Mouse (Mus musculus) C2C12 (cell line): ENCODE data around the gene Dgkg. TPM values are rescaled to one million over a fixed set of nuclear protein-coding genes. Genes with fewer than 3 reads are reported as not detected.

Source experiments
- H3K27me3 ChIP-seq: one replicate; pipeline ENCODE4 v1.6.1; 2011; ENCODE audit not compliant: control insufficient read depth, insufficient read depth, insufficient read length
- H3K36me3 ChIP-seq: one replicate; pipeline ENCODE4 v1.6.1; 2011; ENCODE audit not compliant: control insufficient read depth, insufficient read depth
- H3K4me3 ChIP-seq: one replicate; pipeline ENCODE4 v1.5.1; 2011; ENCODE audit warnings: mild to moderate bottlenecking, control low read depth; ENCODE audit not compliant: poor library complexity, insufficient read depth, severe bottlenecking
- H3K79me2 ChIP-seq: one replicate; pipeline ENCODE4 v1.6.1; 2011; ENCODE audit not compliant: control insufficient read depth, insufficient read depth
- H3K79me3 ChIP-seq: one replicate; pipeline ENCODE4 v1.6.1; 2011; ENCODE audit warnings: low read depth, control low read depth
- H3ac ChIP-seq: one replicate; pipeline ENCODE3; 2011; ENCODE audit warnings: low read depth; ENCODE audit not compliant: control insufficient read depth, insufficient read length
- CEBPB ChIP-seq: IDR thresholded peaks from one replicate; pipeline ENCODE4 v1.6.1; 2011; ENCODE audit warnings: low read depth, mild to moderate bottlenecking, control low read depth, moderate library complexity
- CTCF ChIP-seq: IDR thresholded peaks from one replicate; pipeline ENCODE4 v1.5.1; 2011; ENCODE audit not compliant: control insufficient read depth, insufficient read depth, insufficient read length
- FOSL1 ChIP-seq: IDR thresholded peaks from one replicate; pipeline ENCODE4 v1.8.0; 2011; ENCODE audit warnings: mild to moderate bottlenecking, low read length; ENCODE audit not compliant: poor library complexity, insufficient read depth, severe bottlenecking
- MAX ChIP-seq: IDR thresholded peaks from one replicate; pipeline ENCODE4 v1.6.1; 2011; ENCODE audit warnings: mild to moderate bottlenecking, control low read depth
- MYOD1 ChIP-seq: IDR thresholded peaks from one replicate; pipeline ENCODE4 v1.6.1; 2011; ENCODE audit warnings: low read depth; ENCODE audit not compliant: control insufficient read depth, insufficient read length
- MYOG ChIP-seq: IDR thresholded peaks from one replicate; pipeline ENCODE4 v1.6.1; 2011; ENCODE audit not compliant: control insufficient read depth, insufficient read length; ENCODE audit errors: extremely low read depth
- USF1 ChIP-seq: IDR thresholded peaks from one replicate; pipeline ENCODE4 v1.6.1; 2011; ENCODE audit warnings: low read depth, mild to moderate bottlenecking, control low read depth, moderate library complexity
- polyA plus RNA-seq: library from polyadenylated mRNA; unstranded; fragments of >200 nt; fragmentation: generic; extraction: Trizol; gene quantifications from one replicate; pipeline ENCODE4 v1.2.1, GENCODE M21; 2012; ENCODE audit warnings: missing spikeins

Dgkg gene
- polyA plus RNA-seq, 1 experiment: 0.01 TPM

DNA sequence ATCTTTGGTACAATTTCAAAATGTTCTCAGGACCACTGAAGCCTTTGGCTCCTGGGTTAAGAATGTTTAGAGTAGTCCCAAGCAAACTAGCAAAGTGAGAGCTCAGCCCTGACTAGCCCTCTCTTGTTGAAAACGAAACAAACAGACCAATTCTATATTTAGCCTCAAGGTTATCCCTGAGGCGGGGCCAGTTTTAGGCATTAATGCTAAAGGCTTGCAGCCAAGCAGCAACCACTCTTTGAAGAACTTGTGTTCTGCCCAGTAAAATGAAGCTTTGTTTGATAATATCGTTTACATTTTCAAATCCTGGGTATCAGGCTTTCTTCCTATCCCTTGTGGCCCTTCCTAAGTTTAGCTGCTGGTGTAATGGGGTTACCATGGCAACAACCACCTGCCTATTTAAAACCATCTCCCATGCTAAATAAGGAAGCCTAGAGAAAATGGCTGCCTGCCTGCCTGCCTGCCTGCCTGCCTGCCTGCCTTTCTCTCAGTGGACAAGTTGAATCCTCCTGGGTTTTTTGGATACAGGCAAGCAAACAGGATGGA lies 111.9 kb downstream of the Dgkg start:
- Histone ChIP-seq H3K79me2 (no peaks in the 10 kb centered on the region), H3K79me3 (no peaks in the 10 kb centered on the region), H3ac (no peak overlapping the region), H3K27me3 (no peaks in the 10 kb centered on the region), H3K4me3 (no peak overlapping the region), H3K36me3 (no peaks in the 10 kb centered on the region)
- no peak for TF ChIP-seq MYOG
- no peak for TF ChIP-seq MAX
- no peak for TF ChIP-seq CEBPB
- TF ChIP-seq CTCF: no peak
- no peak for TF ChIP-seq MYOD1
- TF ChIP-seq USF1: no peak
- TF ChIP-seq FOSL1: no peak

GRCm38 (mm10) chr16:22542691-22543141 lies 114.3 kb downstream of the Dgkg start:
- H3K79me2 ChIP-seq: no peaks in the 10 kb centered on the region
- TF ChIP-seq MYOD1 (no peak), MYOG (no peak)
- H3K36me3 ChIP-seq: no peaks in the 10 kb centered on the region
- H3ac ChIP-seq: no peak overlapping the region
- H3K27me3 ChIP-seq: peaks cover 7% of the 10 kb centered on the region
- no peaks in the 10 kb centered on the region for H3K79me3 ChIP-seq
- H3K4me3 ChIP-seq: no peak overlapping the region

DNA sequence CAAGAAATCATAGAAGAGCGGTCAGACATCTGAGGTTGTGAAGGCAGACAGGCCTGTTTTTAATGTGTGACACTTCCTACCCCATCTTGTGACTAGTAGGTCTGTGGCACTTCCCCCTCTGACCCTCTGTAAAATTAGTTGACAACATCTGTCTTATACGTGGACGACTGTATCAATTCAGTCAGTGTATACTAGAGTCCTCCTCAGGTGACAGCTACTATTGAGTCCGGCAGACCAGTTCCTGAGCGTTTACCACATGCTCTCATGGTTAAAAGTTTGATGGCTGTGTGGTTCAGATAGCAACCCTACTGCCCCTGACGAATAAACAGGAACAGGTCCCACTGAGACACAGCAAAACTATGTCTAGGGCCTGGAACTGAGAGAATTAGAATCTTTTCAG lies 117.7 kb downstream of the Dgkg start:
- Histone ChIP-seq H3ac (no peak overlapping the region), H3K79me2 (no peaks in the 10 kb centered on the region), H3K79me3 (no peaks in the 10 kb centered on the region), H3K36me3 (no peaks in the 10 kb centered on the region), H3K4me3 (no peak overlapping the region), H3K27me3 (peaks cover 12% of the 10 kb centered on the region)
- TF ChIP-seq USF1 (no peak), CEBPB (no peak), FOSL1 (no peak), MYOG (no peak), MYOD1 (no peak), CTCF (no peak), MAX (no peak)

DNA sequence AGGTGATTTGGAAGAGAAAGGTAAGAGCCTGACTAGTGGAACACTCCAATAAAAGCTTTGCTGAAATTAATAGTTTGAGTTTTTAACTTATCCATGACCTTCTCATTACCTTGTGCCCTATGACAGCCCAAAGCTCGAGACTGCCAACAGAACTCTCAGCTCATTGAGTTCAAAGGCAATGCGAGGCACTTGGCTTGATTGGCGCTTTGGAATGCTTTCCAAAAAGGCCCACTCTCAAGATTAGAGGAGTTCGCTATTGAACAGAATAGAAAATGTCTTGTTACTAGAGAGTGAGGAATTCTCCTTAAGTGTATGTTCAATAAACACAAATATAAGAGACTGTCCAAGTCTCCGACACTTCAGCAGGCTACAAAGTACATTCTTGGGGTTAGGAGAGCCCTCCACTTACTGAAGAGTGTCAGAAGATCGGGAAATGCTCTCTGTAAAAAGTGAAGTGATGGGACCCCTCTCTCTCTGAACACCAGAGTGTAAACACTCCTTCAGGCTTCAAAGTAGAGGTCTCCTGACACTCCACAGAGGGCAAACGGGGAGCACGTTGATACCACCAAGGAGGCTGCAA lies 120.3 kb downstream of the Dgkg start:
- Histone ChIP-seq H3ac (no peak overlapping the region), H3K36me3 (no peaks in the 10 kb centered on the region), H3K4me3 (no peak overlapping the region), H3K27me3 (peaks cover 17% of the 10 kb centered on the region), H3K79me2 (no peaks in the 10 kb centered on the region), H3K79me3 (no peaks in the 10 kb centered on the region)
- TF ChIP-seq CTCF: no peak
- no peak for TF ChIP-seq MAX
- TF ChIP-seq USF1: no peak
- no peak for TF ChIP-seq FOSL1
- no peak for TF ChIP-seq MYOD1

DNA sequence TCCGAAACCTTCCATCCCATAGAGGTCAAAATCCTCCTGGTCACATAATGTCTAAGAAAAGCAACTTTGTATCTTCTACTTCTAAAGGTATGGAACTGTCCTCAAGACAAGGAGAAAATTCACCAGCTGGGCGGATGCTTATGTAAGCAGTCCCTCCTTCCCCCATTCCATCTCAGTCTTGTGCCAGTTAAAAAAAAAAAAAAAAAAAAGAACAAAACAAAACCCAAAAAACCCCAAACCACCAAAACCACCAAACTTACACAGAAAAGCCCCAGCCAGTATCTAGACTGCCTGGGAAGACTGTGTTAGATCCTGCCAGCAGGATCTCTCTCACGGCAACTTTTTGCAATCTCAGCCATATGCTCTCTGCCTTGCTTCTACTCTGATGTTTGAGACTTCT lies 123.9 kb downstream of the Dgkg start:
- H3K27me3 ChIP-seq: peaks cover 10% of the 10 kb centered on the region
- H3K79me2 ChIP-seq: no peaks in the 10 kb centered on the region
- H3K36me3 ChIP-seq: no peaks in the 10 kb centered on the region
- TF ChIP-seq FOSL1: no peak
- TF ChIP-seq MAX: no peak
- TF ChIP-seq USF1: no peak
- H3ac ChIP-seq: no peak overlapping the region
- H3K79me3 ChIP-seq: no peaks in the 10 kb centered on the region
- no peak overlapping the region for H3K4me3 ChIP-seq

GRCm38 (mm10) chr16:22531834-22532233 lies 125.2 kb downstream of the Dgkg start:
- Histone ChIP-seq H3K27me3 (peaks cover 10% of the 10 kb centered on the region), H3K79me2 (no peaks in the 10 kb centered on the region), H3K79me3 (no peaks in the 10 kb centered on the region), H3K36me3 (no peaks in the 10 kb centered on the region), H3K4me3 (no peak overlapping the region), H3ac (no peak overlapping the region)
- TF ChIP-seq CTCF (no peak), MYOD1 (no peak), USF1 (no peak), MYOG (no peak), FOSL1 (no peak), CEBPB (no peak), MAX (no peak)
